Mouse (Mus musculus) liver, adult 2 months (tissue): Measurements from ENCODE around the gene Frem1. TPM values are rescaled to one million over a fixed set of nuclear protein-coding genes. Genes with fewer than 3 reads are reported as not detected.
A peak's percentile ranks its signal among the peaks of the same experiment; 100 is the strongest.

ENCODE experiments used
- DNase-seq: peaks from one replicate; pipeline ENCODE4 v3.0.0-alpha.2; 2011; ENCODE audit warnings: low read depth, low spot score; ENCODE audit errors: extremely low read depth
- H3K27ac ChIP-seq: fragments of 200-500 bp; replicated peaks from 2 replicates; pipeline ENCODE4 v1.5.1; 2012; ENCODE audit warnings: low read depth, mild to moderate bottlenecking, control low read depth, inconsistent platforms, low read length; ENCODE audit not compliant: insufficient read depth
- H3K27me3 ChIP-seq: fragments of 200-500 bp; 2 replicates; pipeline ENCODE4 v1.6.1; 2012; ENCODE audit warnings: mild to moderate bottlenecking, moderate library complexity, low read length, inconsistent platforms; ENCODE audit not compliant: control insufficient read depth, insufficient read depth
- H3K36me3 ChIP-seq: fragments of 200-500 bp; 2 replicates; pipeline ENCODE4 v1.6.1; 2012; ENCODE audit warnings: low read length, inconsistent platforms; ENCODE audit not compliant: control insufficient read depth, insufficient read depth
- H3K4me1 ChIP-seq: fragments of 200-500 bp; 2 replicates; pipeline ENCODE4 v1.6.1; 2011; ENCODE audit warnings: low read length; ENCODE audit not compliant: control insufficient read depth, insufficient read depth
- H3K4me3 ChIP-seq: fragments of 200-500 bp; 2 replicates; pipeline ENCODE4 v1.5.1; 2011; ENCODE audit warnings: low read depth, mild to moderate bottlenecking, control low read depth, low read length, moderate library complexity; ENCODE audit not compliant: insufficient read depth
- H3K79me2 ChIP-seq: fragments of 200-500 bp; 2 replicates; pipeline ENCODE4 v1.6.1; 2012; ENCODE audit warnings: inconsistent platforms, mild to moderate bottlenecking, low read length, moderate library complexity; ENCODE audit not compliant: control insufficient read depth, insufficient read depth
- H3K9ac ChIP-seq: fragments of 200-500 bp; 2 replicates; pipeline ENCODE4 v1.6.1; 2012; ENCODE audit warnings: low read depth, mild to moderate bottlenecking, control low read depth, inconsistent platforms, low read length
- CTCF ChIP-seq: fragments of 200-500 bp; IDR thresholded peaks from 2 replicates; pipeline ENCODE4 v1.5.1; 2011; ENCODE audit warnings: low read depth, low read length, control low read depth
- POLR2A ChIP-seq: fragments of 200-500 bp; IDR thresholded peaks from 2 replicates; pipeline ENCODE4 v1.6.1; 2011; ENCODE audit warnings: low read length, control low read depth; ENCODE audit not compliant: insufficient read depth; ENCODE audit errors: extremely low read depth
- WGBS: fragments of 180-500 bp; shearing (Covaris S2); methylation state at CpG from one replicate; pipeline ENCODE4 v1.1.7; 2018; 5-methylcytosine and 5-hydroxymethylcytosine counted together
- polyA plus RNA-seq: library from polyadenylated mRNA; depleted of rRNA; stranded (reverse); fragments of >200 nt; gene quantifications from 2 replicates; pipeline ENCODE4 v1.2.3, GENCODE M21; 2012
- total RNA-seq: library from RNA; depleted of rRNA; stranded (reverse); fragments of >200 nt; gene quantifications from 2 replicates; pipeline ENCODE4 v1.2.3, GENCODE M21; 2014

Gene Frem1
- total and polyA plus RNA-seq, 2 experiments: 0.31 to 0.65 TPM

DNA sequence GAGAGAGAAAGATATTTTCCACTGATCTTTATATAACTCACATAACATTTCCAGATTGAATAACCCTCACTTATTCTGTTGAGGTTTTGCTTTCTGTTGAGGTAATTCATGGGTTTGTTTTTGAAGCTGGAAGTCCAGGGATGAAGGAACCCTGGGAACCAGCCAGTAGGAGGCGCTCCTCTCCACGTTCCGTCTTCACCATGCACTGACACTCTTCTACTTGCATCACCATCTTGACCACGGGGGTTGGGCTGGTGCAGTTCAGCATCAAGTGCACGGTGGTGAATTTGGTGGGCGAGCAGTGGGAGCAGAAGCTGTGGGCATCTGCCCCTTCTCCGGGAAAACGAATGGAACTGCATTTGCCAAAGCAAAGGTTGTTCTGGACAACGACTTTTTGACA, 169.6 kb downstream of the Frem1 start:
- Histone ChIP-seq H3K4me1 (no peaks in the 10 kb centered on the region), H3K79me2 (no peaks in the 10 kb centered on the region), H3K27me3 (no peaks in the 10 kb centered on the region), H3K27ac (no peak overlapping the region), H3K9ac (no peak overlapping the region), H3K36me3 (no peaks in the 10 kb centered on the region), H3K4me3 (no peak overlapping the region)
- no peak for DNase-seq
- TF ChIP-seq POLR2A: no peak
- TF ChIP-seq CTCF: peak; percentile 24; the same call in 1 of the 2 replicates
- 81% methylated on average over 9 of the region's 9 CpGs for WGBS

DNA sequence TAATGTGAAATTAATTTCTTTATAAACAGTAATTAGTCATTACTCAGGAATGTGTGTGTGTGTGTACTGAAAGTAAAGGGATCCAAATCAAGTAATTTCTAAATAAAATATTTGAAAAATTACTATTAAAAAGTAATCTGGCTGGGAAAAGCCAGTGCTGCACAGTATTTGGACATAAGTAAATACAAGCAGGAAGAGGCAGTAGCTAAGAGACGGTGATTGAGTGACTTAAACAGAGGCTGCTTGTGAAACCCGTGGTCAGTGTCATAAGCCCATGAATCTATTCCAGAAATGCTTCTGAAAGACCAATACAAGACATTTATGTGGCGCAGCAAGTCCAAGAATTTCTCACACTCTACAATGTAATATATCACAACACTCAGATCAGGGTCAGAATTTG, 170.8 kb downstream of the Frem1 start:
- no peaks in the 10 kb centered on the region for H3K36me3 ChIP-seq
- no peak overlapping the region for H3K27ac ChIP-seq
- no peak for TF ChIP-seq POLR2A
- no peak for TF ChIP-seq CTCF
- H3K27me3 ChIP-seq: no peaks in the 10 kb centered on the region
- no peak overlapping the region for H3K9ac ChIP-seq
- 73% methylated on average over 3 of the region's 3 CpGs for WGBS
- no peaks in the 10 kb centered on the region for H3K4me1 ChIP-seq
- DNase-seq: no peak
- H3K79me2 ChIP-seq: no peaks in the 10 kb centered on the region
- H3K4me3 ChIP-seq: no peak overlapping the region

DNA sequence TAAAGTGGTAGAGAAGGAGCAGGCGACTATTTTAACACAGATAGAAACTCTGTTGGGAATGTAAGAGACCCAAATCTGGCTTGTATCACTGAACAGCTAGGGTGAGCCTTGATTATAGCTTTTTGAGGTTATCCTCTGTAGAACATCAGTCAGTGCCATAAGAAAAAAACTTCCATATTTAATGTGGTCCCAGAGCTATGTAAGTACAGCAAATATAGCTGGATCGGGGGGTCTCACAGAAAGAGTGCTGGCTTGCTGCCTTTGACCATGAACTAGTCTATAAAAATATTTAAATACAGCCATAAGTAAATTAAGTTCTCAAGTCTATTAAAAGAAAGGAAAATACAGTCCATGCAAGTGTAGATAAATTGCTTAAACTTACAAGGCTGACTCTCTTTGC, 171.9 kb downstream of the Frem1 start:
- no peak overlapping the region for H3K9ac ChIP-seq
- TF ChIP-seq POLR2A (no peak), CTCF (no peak)
- no peaks in the 10 kb centered on the region for H3K4me1 ChIP-seq
- no peaks in the 10 kb centered on the region for H3K27me3 ChIP-seq
- no peak overlapping the region for H3K27ac ChIP-seq
- no peak overlapping the region for H3K4me3 ChIP-seq
- WGBS: 89% methylated on average over 2 of the region's 2 CpGs
- H3K36me3 ChIP-seq: no peaks in the 10 kb centered on the region
- no peaks in the 10 kb centered on the region for H3K79me2 ChIP-seq
- no peak for DNase-seq

DNA sequence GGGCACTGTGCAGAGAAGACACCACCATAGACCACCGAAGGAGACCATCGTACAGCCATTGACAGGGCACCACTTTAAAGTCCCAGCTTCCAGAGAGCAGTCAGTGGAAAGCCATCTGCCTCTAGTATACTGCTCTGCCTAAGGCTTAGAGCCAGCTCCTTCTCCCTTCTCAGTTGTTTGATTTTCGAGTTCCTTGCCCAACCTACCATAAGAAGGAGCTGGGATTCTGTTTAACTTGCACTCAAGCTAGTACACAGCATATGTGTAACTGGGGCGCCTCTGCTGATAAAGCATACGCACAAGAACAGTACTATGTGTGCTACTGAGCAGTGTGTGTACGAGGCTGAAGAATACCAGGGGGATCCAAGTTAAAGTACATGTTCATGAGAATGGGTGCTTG, 173.0 kb downstream of the Frem1 start:
- WGBS: 78% methylated on average over 6 of the region's 6 CpGs
- Histone ChIP-seq H3K27ac (no peak overlapping the region), H3K4me1 (no peaks in the 10 kb centered on the region), H3K4me3 (no peak overlapping the region), H3K79me2 (no peaks in the 10 kb centered on the region), H3K36me3 (no peaks in the 10 kb centered on the region), H3K27me3 (no peaks in the 10 kb centered on the region), H3K9ac (no peak overlapping the region)
- TF ChIP-seq CTCF: no peak
- TF ChIP-seq POLR2A: no peak
- no peak for DNase-seq

DNA sequence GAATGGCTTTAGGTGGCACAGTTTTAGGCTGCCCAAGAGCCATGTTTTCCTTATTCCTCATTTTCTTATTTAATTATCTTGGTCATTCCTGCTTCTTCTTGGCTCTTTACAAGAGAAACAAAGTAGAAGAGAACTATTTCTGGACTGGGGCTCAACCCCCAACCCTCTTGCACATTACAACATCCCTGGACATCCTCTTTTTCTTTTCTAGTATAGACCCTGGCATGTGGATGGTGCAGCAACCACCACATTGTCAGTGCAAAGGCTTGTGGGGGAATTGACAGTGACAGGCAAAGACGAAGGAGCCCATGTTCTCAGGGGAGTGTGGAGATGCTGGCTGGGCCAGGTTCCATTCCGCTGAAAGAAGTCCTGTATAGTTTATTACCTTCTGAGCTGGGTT, 175.5 kb downstream of the Frem1 start:
- no peak overlapping the region for H3K9ac ChIP-seq
- H3K27ac ChIP-seq: no peak overlapping the region
- H3K36me3 ChIP-seq: no peaks in the 10 kb centered on the region
- TF ChIP-seq POLR2A (no peak), CTCF (no peak)
- DNase-seq: no peak
- no peaks in the 10 kb centered on the region for H3K79me2 ChIP-seq
- 95% methylated on average over 2 of the region's 2 CpGs for WGBS
- no peaks in the 10 kb centered on the region for H3K27me3 ChIP-seq
- no peaks in the 10 kb centered on the region for H3K4me1 ChIP-seq
- H3K4me3 ChIP-seq: no peak overlapping the region

DNA sequence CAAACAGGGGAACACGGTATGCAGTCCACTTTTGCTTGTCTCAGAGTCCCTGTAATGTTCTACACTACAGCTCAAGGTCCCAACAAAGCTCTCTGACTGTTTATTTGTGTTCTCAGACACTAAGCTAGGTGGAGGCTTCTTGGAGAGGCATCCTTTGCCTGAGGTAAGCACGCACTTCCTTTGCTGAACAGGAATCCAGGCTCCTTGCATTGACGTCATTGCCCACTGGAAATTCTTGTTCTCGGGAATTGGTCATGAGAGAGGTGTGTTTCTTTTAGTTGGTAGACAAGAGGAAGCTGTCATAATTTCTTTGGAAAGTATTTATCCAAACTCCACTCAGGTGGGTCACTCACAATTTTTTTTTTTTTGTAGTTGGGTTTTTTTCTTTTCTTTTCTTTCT, 176.6 kb downstream of the Frem1 start:
- H3K9ac ChIP-seq: no peak overlapping the region
- H3K4me3 ChIP-seq: no peak overlapping the region
- H3K36me3 ChIP-seq: no peaks in the 10 kb centered on the region
- no peak for TF ChIP-seq POLR2A
- H3K79me2 ChIP-seq: no peaks in the 10 kb centered on the region
- DNase-seq: no peak
- no peak overlapping the region for H3K27ac ChIP-seq
- WGBS: 92% methylated on average over 4 of the region's 4 CpGs
- H3K4me1 ChIP-seq: no peaks in the 10 kb centered on the region
- H3K27me3 ChIP-seq: no peaks in the 10 kb centered on the region

DNA sequence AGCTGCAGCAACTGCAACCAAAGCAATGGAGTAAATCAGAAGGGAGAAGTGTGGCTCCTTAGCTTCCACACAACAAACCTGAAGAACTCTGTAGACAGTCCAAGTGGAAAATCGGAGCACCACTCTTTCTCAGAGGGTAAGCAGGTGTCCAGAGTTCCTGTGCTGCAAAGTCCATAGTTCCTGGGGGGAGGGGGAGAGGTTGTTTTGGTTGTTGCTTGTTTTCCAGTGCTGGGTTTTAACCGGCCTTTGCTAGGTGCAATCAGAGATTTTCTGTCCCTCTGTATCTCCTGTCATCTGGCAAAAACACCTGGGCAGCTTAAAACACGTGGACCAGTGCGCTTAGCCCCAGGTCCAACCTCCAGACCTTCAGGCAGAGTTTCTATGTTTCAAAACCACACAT, 177.3 kb downstream of the Frem1 start:
- TF ChIP-seq CTCF (no peak), POLR2A (no peak)
- no peak overlapping the region; the same call in 1 of the 2 replicates for H3K4me3 ChIP-seq
- no peak overlapping the region for H3K27ac ChIP-seq
- WGBS: 31% methylated on average over 4 of the region's 4 CpGs
- DNase-seq: peak; percentile 43
- no peaks in the 10 kb centered on the region for H3K36me3 ChIP-seq
- no peaks in the 10 kb centered on the region for H3K79me2 ChIP-seq
- H3K27me3 ChIP-seq: no peaks in the 10 kb centered on the region
- no peaks in the 10 kb centered on the region for H3K4me1 ChIP-seq
- H3K9ac ChIP-seq: no peak overlapping the region
